Mouse (Mus musculus) adrenal gland, postnatal 4 days (tissue): ENCODE measurements around the gene Cdc37. TPM values are rescaled to one million over a fixed set of nuclear protein-coding genes. Genes with fewer than 3 reads are reported as not detected.

Experiments
- DNase-seq, 2 experiments: peaks; one replicate each; pipeline ENCODE4 v3.0.0; 2021 to 2022; ENCODE audit warnings: low spot score in 2 of 2, mixed read lengths in 2 of 2
- total RNA-seq, 2 experiments: library from RNA; stranded (reverse); gene quantifications; 2 replicates each; pipeline ENCODE4 v1.2.3; 2021

Cdc37 gene
- total RNA-seq, 2 experiments from 2014 or later, result 174 to 190 TPM

DNA sequence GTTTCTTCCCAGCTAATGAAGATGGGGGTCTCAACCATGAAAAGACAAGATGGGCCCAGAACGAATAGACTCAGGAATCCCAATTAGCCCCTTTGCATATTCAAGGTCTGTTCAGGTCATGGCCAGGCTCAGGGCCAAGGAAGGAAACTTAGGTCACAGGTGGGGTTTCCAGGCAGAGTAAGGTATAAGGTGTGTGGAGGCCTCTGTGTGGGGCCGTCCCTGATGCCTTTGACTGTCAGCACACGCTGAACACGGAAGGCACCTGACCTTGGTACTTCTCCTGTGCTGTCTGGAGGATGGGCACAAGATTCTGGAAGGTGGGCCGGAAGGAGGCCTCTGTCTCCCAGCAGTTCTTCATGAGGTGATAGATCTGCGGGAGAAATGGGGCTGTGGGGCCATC lies 45.0 kb downstream of the Cdc37 start:
- DNase-seq, result no peak

DNA sequence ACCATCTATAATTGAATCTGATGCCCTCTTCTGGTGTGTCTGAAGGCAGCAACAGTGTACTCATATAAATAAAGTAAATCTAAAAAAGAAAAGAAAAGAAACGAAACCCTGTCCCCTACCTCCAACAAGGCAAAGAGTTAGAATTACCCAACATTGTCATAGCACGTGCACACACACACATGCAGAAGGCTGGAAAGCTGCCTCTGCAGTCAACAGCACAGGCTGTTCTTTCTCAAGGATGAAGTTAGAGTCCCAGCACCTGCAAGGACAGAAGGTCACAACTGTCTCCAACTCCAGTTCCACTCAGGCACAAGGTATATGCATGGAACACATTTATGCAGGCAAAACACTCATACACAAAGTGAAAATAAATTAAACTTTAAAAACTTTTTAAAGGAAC lies 47.7 kb downstream of the Cdc37 start:
- DNase-seq, result no peak

DNA sequence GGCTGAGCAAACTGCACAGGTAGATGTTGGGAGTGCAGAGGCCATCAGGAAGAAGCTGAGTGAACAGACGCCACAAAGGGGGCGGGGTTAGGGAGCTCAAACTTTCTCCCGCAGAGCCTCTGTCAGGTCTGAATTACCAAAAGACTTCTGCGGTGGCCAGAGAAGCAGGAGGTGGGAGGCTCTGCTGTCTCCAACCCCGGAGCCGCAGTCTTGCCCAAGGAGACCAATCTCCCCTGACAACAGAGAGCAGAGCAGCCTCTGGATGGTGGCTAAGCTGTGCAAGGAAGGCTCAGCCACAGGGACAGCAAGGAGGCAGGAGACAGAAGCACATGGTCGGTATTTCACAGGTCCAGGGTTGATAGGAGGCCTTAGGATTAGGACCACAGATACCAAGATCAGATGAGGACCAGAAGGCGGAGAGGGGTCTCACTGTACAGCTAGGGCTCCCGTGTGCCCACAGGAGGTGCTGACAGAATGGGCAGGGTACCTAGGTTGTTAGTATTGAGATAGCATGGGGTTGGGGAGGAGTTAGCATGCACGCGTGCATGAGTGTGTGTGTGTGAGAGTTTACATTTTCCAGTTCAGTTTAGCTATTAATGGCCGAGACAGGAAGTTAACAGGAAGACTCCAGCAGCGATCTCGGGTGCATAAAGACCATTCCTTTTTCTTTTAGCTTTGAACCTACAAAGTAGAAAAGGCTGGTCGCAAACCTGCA lies 49.2 kb downstream of the Cdc37 start:
- no peak for DNase-seq

DNA sequence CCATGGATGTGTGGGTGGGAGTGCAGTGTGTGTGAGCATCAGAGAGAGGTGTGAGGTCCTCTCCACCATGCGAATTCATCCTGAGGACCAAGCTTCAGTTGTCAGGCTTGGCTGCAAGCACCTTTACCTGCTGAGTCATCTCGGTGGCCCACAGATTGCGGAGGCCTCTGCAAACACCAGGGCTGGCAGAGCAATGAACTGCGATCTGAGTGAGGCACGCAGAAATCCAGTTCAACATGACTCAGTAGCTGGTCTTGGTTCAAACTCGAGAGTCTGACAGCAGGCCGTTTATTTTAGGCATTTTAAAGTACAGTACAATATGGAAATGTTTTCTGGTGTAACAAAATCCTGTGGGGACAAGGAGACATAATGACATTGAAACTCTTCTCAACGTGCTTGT lies 52.0 kb downstream of the Cdc37 start:
- no peak for DNase-seq

DNA sequence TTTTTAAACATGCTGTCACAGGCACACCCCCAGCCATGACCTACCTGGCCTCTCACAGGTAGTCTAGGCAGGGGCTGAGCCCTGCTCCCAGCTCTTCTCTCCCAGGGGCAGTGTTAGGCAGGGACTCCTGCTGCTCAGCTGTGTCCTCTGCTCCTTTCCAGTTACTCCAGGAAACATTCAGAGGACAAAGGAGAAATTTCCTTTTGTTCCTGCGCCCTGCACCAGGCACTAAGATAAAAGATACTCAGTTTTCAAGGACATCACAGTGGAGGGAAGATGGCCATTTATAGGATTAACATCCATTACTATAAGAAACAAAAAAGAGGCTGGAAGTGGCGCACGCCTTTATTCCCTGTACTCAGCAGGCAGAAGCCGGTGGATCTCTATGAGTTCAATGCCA lies 53.8 kb downstream of the Cdc37 start:
- no peak for DNase-seq

DNA sequence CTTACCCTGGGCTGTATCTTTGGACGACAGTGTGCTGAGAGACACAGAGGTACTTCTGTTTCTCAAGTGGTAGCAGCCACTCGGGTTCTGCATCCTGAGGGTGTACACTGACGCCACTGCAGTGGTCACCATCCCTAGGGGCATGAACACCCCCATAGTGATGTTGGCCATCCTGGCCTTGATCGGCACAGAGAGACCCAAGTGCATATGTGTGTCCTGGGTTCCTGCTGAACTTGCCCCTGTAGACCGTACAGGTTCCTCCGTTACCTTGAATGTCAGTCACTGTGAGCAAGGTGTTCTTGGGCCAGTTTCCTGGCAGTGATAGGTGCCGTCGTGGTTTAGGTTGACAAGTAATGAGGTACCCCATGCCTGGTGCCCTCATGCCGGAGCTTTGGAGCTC lies 56.4 kb downstream of the Cdc37 start:
- no peak for DNase-seq

DNA sequence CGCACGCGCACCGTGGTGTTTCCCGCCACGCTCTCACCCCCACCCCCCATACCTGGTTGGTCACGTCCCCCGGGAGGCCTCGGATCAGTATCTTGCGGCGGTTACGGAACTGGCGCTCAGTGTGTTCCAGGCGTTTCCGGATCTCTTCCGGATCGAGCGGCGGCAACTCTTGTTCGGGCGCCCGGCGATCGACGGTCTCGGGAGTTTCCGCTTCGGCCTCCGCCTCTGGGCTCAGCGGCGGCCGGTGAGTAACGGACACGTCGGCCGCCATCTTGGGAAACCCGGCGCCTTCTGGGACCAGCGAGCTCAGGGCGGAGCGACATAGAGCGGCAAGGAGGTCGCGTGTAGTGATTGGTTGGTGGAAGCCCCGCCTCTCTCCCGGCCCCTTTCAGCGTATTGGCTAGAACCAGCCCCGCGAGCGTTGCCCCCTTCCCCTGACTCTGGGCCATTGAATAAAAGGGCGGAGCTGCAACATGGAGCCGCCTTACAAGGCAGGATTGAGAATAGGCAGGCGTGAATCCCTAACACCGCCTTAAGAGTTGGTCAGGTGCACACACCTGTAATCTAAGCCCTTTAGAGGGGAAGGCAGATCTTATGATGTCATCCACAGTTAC lies 58.0 kb downstream of the Cdc37 start, which contains the start of the genes Gm38431 and Raver1:
Gene Gm38431 (minus strand): TSS at position 291 of the 614 bp plus-strand sequence.
Gene Raver1 (minus strand): TSS at position 302 of the 614 bp plus-strand sequence.
- peak; percentile 91 to 93 for DNase-seq

DNA sequence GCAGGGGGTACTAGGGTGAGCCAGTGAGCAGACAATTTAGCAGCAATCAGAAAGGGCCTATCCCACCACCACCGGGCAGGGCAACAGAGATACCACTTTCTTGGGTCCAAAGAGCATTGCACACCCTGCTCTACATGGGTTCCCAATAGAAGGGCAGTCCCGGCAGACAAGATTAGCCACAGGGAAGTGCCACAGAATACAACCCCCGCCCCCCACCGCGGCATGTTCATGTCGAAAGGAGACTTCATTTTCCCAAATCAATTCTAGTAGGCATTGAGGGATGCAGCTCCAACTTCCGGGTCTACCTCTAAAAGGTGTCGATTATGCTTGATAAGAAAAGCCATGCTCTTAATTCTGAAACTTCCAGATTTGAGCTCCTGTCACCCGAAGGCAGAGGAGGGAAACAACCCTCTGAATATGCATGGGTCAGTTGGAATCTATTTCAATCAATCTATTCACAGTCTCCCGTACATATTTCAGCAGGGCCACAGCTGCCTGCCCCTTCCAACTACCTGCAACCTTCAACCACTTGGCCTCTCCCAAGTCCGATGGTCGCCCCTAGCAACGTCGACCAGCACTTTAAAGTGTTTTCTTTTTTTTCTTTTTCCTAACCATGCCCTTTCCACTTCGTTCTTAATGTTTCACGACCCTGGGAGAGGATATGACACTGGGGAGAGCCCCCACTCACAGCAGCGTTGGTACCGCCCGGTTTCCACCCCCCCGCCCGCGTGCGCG lies 58.6 kb downstream of the Cdc37 start:
- no peak for DNase-seq

DNA sequence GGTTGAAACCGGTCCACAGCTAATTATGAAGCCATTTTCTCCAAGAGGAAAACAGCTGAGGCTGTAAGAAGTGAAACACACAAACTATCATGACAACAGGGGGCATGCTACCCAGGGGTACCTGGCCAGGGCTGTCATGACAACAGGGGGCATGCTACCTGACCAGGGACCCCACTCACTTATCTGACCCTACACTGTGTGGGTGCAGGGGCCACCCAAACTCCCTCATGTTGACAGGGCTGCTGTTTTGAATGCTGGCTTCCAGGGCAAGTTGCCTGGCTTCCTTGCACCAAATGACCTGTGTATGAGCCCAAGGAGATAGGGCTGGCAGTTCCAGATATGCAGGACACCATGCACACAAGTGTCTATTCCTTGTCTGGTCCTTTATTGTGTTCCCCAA lies 59.2 kb downstream of the Cdc37 start:
- DNase-seq, result no peak

DNA sequence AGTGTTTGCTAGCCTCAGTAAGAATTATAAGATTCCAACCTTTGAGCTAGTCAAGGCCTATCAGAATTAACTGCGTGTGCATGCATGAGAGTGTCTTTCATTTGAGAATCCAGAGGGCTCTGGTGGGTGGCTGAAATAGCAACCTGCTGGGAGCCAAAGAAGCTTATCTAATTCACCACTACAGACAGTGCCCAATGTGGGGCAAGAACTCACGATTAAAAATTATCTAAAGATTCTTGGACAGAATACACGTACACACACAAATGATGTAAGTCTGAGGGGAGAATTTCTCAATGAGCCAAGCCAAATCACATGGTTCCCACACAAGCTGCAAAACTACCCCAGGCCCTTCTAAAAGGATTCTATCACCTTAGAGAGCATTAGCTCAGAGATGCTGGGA lies 66.5 kb downstream of the Cdc37 start:
- no peak for DNase-seq

Other genes with a start within 250 kb of the Cdc37 start
- 10 to 100 TPM; 71.8 to 89.6 TPM for gene Dnmt1, start 190.1 kb downstream of the Cdc37 start, total RNA-seq
- 10 to 100 TPM; 12.2 to 17.0 TPM for gene S1pr2, start 173.2 kb downstream of the Cdc37 start, total RNA-seq
- 10 to 100 TPM; 96.9 to 97.0 TPM for gene Mrpl4, start 147.2 kb downstream of the Cdc37 start, total RNA-seq
- gene Icam1, start 134.0 kb downstream of the Cdc37 start, total RNA-seq, result 10 to 100 TPM in 1 of 2 experiments, 1 to 10 TPM in 1; 10.0 to 11.7 TPM
- 1 to 10 TPM; 3.8 to 4.5 TPM for gene Icam4, start 120.6 kb downstream of the Cdc37 start, total RNA-seq
- 1 to 10 TPM in 1 of 2 experiments, under 1 TPM in 1; 0.81 to 1.3 TPM for gene Icam5, start 117.9 kb downstream of the Cdc37 start, total RNA-seq
- gene Zglp1, start 82.9 kb downstream of the Cdc37 start, total RNA-seq, result not detected
- gene Gm49373, start 76.9 kb downstream of the Cdc37 start, total RNA-seq, result under 1 TPM in 1 of 2 experiments, not detected in 1; 0.64 TPM
- gene Fdx1l, start 76.4 kb downstream of the Cdc37 start, total RNA-seq, result 10 to 100 TPM; 32.9 to 37.7 TPM
- gene Gm38431, start 58.0 kb downstream of the Cdc37 start, total RNA-seq, result 1 to 10 TPM; 3.1 to 3.9 TPM
- gene Raver1, start 58.0 kb downstream of the Cdc37 start, total RNA-seq, result 10 to 100 TPM; 67.0 to 68.4 TPM
- gene Tyk2, start 18.7 kb downstream of the Cdc37 start, total RNA-seq, result 10 to 100 TPM; 18.9 to 19.2 TPM
- 10 to 100 TPM in 1 of 2 experiments, 1 to 10 TPM in 1; 9.7 to 10.6 TPM for gene Pde4a, start 15.7 kb upstream of the Cdc37 start, total RNA-seq
- 10 to 100 TPM; 46.6 to 50.8 TPM for gene Keap1, start 89.4 kb upstream of the Cdc37 start, total RNA-seq
- under 1 TPM; 0.20 to 0.28 TPM for gene S1pr5, start 98.5 kb upstream of the Cdc37 start, total RNA-seq
- 10 to 100 TPM; 33.4 to 38.7 TPM for gene Atg4d, start 115.3 kb upstream of the Cdc37 start, total RNA-seq
- 10 to 100 TPM; 40.2 to 41.8 TPM for gene Kri1, start 138.0 kb upstream of the Cdc37 start, total RNA-seq
- gene Cdkn2d, start 141.4 kb upstream of the Cdc37 start, total RNA-seq, result 10 to 100 TPM; 21.9 to 25.6 TPM
- gene Ap1m2, start 162.4 kb upstream of the Cdc37 start, total RNA-seq, result 1 to 10 TPM in 1 of 2 experiments, not detected in 1; 3.4 TPM
- 10 to 100 TPM; 73.6 to 75.4 TPM for gene Slc44a2, start 170.7 kb upstream of the Cdc37 start, total RNA-seq
- gene Ilf3, start 217.9 kb upstream of the Cdc37 start, total RNA-seq, result 100 to 1,000 TPM; 107 to 118 TPM